Mouse (Mus musculus) retina, postnatal 7 days (tissue): ENCODE data around the gene Triap1.
"Not testable (repeated sequence)": the region's sequence is repeated elsewhere in the genome, so short reads cannot be mapped to it uniquely, and the experiment has no call there.

Experiments used
- DNase-seq: peaks from one replicate; pipeline ENCODE4 v3.0.0-alpha.2; 2012; ENCODE audit warnings: low read depth, low spot score

Triap1 gene

DNA sequence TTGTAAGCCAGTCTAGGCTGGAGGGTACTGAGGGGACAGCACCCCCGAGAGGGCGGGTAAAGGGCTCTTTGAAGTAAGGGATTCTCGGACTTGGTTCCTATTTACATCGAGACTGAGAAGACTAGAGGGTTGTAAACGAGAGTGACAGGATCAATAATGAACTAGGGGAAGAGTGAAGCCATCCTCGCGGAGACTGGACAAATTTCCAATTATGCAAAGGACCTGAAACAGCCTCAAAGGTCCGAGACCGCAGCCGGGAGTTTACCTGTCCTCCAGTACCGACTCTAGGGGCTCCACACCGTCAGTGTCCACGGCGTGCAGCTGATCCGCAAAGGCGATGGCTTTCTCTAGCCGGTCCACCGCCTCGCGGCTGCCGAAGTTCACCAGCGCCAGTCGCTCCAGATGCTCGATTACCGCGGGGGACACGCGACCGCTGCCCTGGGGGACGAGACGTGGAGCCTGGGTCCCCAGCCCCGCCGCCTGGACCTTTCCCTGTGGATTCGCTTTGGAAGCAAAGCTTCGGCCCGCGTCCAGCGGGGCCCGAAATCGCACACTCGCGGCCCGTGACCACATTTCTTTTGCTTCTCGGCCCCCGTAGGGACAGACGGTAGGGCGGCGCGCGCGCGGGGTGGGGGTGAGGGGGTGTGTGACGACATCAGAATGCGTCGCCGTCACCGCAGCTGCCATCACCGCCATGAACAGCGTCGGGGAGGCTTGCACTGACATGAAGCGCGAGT, at the start of gene Triap1, which contains the start of gene Gatc:
Gene Triap1, plus strand, starts transcription at position 649 of the 737 bp plus-strand sequence.
Gene Gatc, minus strand, starts transcription at position 602 of the 737 bp plus-strand sequence.
- DNase-seq: peak; percentile 86

GRCm38 (mm10) chr5:115294173-115294572, 46.9 kb upstream of the Triap1 start:
- DNase-seq: no peak

- DNase-seq: no peak
Observed at GRCm38 (mm10) chr5:115296347-115296746, 44.7 kb upstream of the Triap1 start.

DNA sequence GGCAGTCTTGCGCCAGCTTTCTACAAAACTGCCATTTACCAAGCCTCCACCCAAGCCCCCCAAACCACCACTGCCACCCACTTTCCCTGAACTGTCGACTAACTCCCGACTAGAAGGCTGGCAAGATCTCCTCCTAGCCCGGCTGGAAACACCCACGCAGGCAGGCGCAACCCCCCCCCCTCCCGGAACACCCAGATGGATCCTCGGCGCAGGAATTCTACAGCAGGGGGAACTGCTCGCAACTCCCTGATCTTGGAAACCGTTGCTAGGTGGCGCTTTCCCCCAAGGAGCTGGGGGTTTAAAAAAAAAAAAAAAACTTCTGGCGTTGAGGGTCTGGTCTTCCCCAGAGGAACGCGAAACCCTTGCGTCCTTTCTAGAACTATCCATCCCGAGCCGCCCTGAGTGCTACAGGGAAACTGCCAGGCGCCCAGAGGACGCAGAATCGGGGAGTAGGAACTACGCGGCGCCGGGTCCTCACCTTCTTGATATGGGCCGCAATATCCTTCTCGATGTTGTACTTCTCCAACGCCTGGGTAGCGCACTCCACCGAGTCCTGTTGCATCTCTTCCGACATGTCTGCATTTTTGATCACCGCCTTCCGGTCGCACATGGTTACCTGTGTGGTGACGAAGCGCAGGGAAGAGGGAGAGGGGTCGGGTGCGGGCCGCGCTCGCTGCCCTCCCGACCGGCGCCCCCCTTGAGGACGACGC, 40.8 kb upstream of the Triap1 start:
- DNase-seq: no peak

- DNase-seq: peak; percentile 100
Observed at GRCm38 (mm10) chr5:115300792-115301614, 40.0 kb upstream of the Triap1 start, which contains the start of gene Dynll1. Gene Dynll1 (minus strand): TSS chr5:115300999.

GRCm38 (mm10) chr5:115301615-115302014, 39.4 kb upstream of the Triap1 start:
- no peak for DNase-seq

DNA sequence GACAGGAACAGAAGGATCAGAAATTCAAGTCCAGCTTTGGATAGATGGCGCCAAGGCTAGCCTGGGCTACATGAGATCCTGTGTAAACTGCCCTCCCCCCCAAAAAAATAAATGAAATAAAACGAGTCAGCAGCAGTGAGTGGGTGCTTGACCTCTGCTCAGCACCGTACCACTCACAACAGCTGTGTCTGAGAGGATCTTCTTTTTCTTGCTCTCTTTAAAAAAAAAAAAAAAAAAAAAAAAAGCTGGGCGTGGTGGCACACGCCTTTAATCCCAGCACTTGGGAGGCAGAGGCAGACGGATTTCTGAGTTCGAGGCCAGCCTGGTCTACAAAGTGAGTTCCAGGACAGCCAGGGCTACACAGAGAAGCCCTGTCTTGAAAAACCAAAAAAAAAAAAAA, 38.8 kb upstream of the Triap1 start:
- DNase-seq: not testable (repeated sequence)

GRCm38 (mm10) chr5:115312354-115312753, 28.7 kb upstream of the Triap1 start:
- DNase-seq: no peak

- DNase-seq: no peak
Observed at GRCm38 (mm10) chr5:115312816-115313667, 28.0 kb upstream of the Triap1 start.

DNA sequence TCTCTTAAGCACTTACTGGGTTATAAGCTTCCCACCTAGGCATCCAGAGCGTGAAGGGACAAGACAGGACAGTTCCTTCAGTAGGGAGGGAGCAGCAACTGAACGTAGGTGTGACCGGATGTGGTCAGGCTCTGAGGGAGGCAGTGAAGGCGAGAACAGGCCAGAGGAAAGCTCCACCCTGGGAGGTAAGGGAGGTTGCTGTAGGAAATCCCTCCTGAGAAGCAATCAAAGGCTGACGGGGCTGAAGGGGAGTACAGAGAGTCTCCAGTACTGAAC, 27.4 kb upstream of the Triap1 start:
- DNase-seq: no peak

GRCm38 (mm10) chr5:115316968-115317644, 23.9 kb upstream of the Triap1 start:
- no peak for DNase-seq

- DNase-seq: no peak
Observed at GRCm38 (mm10) chr5:115317645-115318328, 23.2 kb upstream of the Triap1 start.

- DNase-seq: peak; percentile 51
Observed at GRCm38 (mm10) chr5:115319004-115319940, 21.8 kb upstream of the Triap1 start.

GRCm38 (mm10) chr5:115326256-115326831, 14.7 kb upstream of the Triap1 start:
- no peak for DNase-seq

GRCm38 (mm10) chr5:115326875-115327609, 14.0 kb upstream of the Triap1 start, which contains the start of gene Srsf9:
Gene Srsf9 (plus strand): TSS chr5:115327177.
- peak; percentile 94 for DNase-seq

DNA sequence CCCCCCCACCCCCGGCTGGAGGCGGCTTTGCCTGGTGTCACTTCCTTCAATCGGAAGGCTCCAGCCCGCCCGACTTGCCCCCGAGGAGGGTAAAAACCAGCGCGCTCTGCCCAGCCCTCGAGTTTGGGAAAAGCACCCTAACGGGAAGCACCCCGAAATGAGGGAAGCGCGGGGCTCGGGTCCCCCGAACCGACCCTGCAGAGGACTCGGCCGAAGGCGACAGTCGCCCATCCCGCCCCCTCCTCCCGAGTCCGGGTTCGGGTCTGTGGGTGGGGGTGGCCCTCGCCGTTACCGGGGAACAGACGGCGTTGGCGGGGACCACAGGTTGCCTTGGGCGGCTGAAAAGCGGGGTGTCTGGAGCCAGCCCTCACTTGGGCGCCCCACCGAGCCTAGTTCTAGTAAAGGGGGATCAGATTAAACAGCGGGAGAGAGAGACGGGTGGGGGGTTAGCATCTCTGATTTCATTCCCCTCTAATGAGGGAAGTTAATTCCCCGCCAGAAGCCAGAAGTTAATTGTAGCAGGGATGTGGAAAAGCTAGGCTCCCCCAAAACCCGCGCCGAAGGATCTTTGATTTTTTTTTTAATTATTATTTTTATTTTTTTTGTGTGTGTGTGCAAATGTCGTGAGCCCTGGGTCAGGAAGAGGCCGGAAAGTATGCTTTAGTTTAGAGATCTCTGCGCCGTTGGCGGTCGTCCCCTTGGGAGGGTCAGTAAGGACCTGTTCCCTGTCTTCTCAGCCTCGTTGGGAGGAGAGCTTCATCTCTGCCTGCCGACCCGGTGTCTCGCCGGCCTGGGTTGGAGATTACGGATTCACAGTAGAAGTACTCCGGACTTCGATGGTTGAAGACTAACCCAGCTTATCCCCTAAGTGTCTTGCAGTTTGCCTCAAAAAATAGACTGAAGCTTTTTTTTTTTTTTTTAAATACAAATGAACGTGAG, 13.1 kb upstream of the Triap1 start:
- no peak for DNase-seq

DNA sequence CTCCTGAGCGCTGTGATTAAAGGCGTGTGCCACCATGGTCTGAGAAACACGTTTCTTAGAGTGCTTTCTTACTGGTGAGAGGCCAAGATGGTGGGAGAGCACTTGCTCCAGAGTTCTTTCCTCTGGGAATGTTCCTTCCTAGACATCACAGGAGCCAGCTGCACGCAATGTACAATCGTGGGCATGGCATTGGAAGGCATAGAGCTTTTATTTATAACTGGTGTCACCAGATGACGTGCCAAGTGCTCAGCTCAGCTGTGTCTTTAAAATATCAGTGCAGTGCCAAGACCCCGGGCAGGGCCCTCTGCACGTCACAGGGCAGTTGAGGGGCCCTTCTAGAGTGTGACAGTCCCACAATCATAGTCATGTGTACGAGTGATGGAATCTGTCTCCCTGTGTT, 10.1 kb upstream of the Triap1 start:
- no peak for DNase-seq
